Mouse (Mus musculus) embryonic fibroblast, embryonic 13.5 days (primary cell): Measurements from ENCODE around the gene Mybl2.

ENCODE experiments used
- CTCF ChIP-seq: IDR thresholded peaks from 2 replicates; pipeline ENCODE4 v1.5.1; 2011; ENCODE audit warnings: mild to moderate bottlenecking, control low read depth, low read length, moderate library complexity, borderline replicate concordance; ENCODE audit not compliant: insufficient read depth
- POLR2A ChIP-seq: IDR thresholded peaks from 2 replicates; pipeline ENCODE4 v1.6.1; 2011; ENCODE audit warnings: low read depth, mild to moderate bottlenecking, control low read depth, low read length, moderate library complexity

DNA sequence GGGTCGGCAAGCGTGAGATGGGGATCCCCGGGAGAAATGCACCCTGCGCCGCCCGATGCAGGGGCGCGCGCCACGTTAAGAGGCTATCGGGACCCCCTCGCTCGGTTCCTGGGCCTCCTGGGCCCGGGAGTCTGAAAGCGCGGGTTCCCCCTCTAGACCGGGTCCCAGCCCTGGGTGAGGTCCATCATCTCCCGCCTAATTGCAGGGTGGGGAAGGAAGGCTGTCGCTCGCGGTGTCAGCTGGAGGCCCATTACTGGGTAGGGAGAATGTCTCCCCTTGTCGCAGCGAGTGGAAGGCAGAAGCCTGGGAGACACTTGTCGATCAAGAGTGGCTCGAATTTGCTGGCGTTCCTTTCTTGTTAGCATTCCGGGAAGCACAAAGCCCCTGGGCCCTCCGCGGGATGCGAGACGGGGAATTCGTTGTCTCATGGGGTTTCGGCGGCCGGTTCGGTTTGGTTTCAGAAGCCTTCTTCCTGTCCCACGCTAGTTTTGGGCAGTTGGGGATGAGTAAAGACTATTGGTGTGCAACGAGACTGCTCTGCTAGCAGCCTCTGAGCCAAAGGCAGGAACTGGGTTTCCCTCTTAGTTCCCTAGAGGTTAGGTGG, 506 bp downstream of the Mybl2 start:
- TF ChIP-seq CTCF: no peak
- no peak for TF ChIP-seq POLR2A
